Mouse (Mus musculus) stomach, embryonic 14.5 days (tissue): ENCODE results near the gene Hmcn2. TPM values are rescaled to one million over a fixed set of nuclear protein-coding genes. Genes with fewer than 3 reads are reported as not detected.
A peak's percentile ranks its signal among the peaks of the same experiment; 100 is the strongest.

Experiments used
- ATAC-seq: fragments of 200-750 bp; cut with Nextera tagmentation; 2 replicates; pipeline ENCODE4 v1.8.0; 2017; ENCODE audit warnings: low read depth, moderate TSS enrichment; ENCODE audit not compliant: insufficient number of reproducible peaks, insufficient read depth, low FRiP score
- H3K27ac ChIP-seq: fragments of 300-500 bp; sonication (generic); 2 replicates; pipeline ENCODE4 v1.5.1; 2014; ENCODE audit warnings: mild to moderate bottlenecking, low read length, moderate library complexity, mixed read lengths
- H3K27me3 ChIP-seq: fragments of 300-500 bp; sonication (generic); 2 replicates; pipeline ENCODE4 v1.6.1; 2014; ENCODE audit warnings: low read length, control low read depth, mixed read lengths; ENCODE audit not compliant: control insufficient read depth, insufficient read depth
- H3K36me3 ChIP-seq: fragments of 300-500 bp; sonication (generic); 2 replicates; pipeline ENCODE4 v1.6.1; 2014; ENCODE audit warnings: mild to moderate bottlenecking, control low read depth, low read length, moderate library complexity, mixed read lengths; ENCODE audit not compliant: control insufficient read depth, insufficient read depth
- H3K4me1 ChIP-seq: fragments of 300-500 bp; sonication (generic); 2 replicates; pipeline ENCODE4 v1.6.1; 2014; ENCODE audit warnings: low read length, control low read depth, mixed read lengths; ENCODE audit not compliant: control insufficient read depth, insufficient read depth
- H3K4me2 ChIP-seq: fragments of 300-500 bp; sonication (generic); replicated peaks from 2 replicates; pipeline ENCODE4 v1.6.1; 2014; ENCODE audit warnings: low read depth, low read length, control low read depth
- H3K4me3 ChIP-seq: fragments of 300-500 bp; sonication (generic); 2 replicates; pipeline ENCODE4 v1.5.1; 2014; ENCODE audit warnings: low read depth, low read length, control low read depth
- H3K9ac ChIP-seq: fragments of 300-500 bp; sonication (generic); replicated peaks from 2 replicates; pipeline ENCODE4 v1.6.1; 2014; ENCODE audit warnings: low read depth, mild to moderate bottlenecking, control low read depth, low read length, moderate library complexity, mixed read lengths
- H3K9me3 ChIP-seq: fragments of 300-500 bp; sonication (generic); 2 replicates; pipeline ENCODE4 v1.6.1; 2016; ENCODE audit warnings: low read depth, low read length, control low read depth; ENCODE audit not compliant: control insufficient read depth
- WGBS: fragments of 180-500 bp; shearing (Covaris S2); extraction: QIAGEN DNeasy Blood & Tissue Kit; methylation state at CpG from one replicate; pipeline ENCODE4 v1.1.7; 2014; 5-methylcytosine and 5-hydroxymethylcytosine counted together
- polyA plus RNA-seq: library from polyadenylated mRNA; unstranded; fragments of >200 nt; fragmentation: Nextera tagmentation; extraction: Ambion mirVana; gene quantifications from 2 replicates; pipeline ENCODE4 v1.2.1, GENCODE M21; 2014

Hmcn2 gene
- polyA plus RNA-seq, 1 experiment from 2014 or later: 4.1 TPM

- no peak overlapping the region for H3K4me3 ChIP-seq
- H3K27me3 ChIP-seq: peaks cover 6% of the 10 kb centered on the region; the same call in 1 of the 2 replicates
- H3K36me3 ChIP-seq: no peaks in the 10 kb centered on the region
- no peaks in the 10 kb centered on the region for H3K9me3 ChIP-seq
- ATAC-seq: no peak
- 46% methylated on average over 8 of the region's 8 CpGs for WGBS
- no peak overlapping the region for H3K27ac ChIP-seq
- H3K4me2 ChIP-seq: no peak overlapping the region
- H3K4me1 ChIP-seq: peaks cover 10% of the 10 kb centered on the region; the same call in 1 of the 2 replicates
- no peak overlapping the region for H3K9ac ChIP-seq
Measured at GRCm38 (mm10) chr2:31463696-31464528, 149.7 kb downstream of the Hmcn2 start.

DNA sequence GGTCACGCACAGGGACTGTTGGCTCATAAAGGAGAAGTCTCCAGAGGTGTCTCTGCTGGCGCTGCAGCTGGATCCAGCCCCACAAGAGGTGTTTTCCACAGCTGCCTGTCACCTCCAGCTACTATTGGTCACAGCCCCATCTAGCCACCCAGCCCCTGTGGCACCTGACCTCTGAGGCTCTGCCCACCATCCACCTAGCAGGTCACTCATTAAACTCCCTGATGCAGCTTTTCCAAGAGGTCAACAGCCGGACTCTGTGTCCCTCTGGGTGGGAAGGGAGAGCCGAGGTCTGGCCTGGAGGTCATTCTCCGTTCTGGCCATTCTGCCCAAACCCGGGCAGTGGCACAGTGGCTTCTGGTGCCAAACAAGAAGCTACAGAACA, 150.3 kb downstream of the Hmcn2 start:
- no peak for ATAC-seq
- 66% methylated on average over 6 of the region's 6 CpGs for WGBS
- Histone ChIP-seq H3K36me3 (no peaks in the 10 kb centered on the region), H3K4me1 (peaks cover 9% of the 10 kb centered on the region; the same call in 1 of the 2 replicates), H3K27ac (no peak overlapping the region), H3K9me3 (no peaks in the 10 kb centered on the region), H3K4me2 (no peak overlapping the region), H3K9ac (no peak overlapping the region), H3K4me3 (no peak overlapping the region), H3K27me3 (peaks cover 6% of the 10 kb centered on the region; the same call in 1 of the 2 replicates)

DNA sequence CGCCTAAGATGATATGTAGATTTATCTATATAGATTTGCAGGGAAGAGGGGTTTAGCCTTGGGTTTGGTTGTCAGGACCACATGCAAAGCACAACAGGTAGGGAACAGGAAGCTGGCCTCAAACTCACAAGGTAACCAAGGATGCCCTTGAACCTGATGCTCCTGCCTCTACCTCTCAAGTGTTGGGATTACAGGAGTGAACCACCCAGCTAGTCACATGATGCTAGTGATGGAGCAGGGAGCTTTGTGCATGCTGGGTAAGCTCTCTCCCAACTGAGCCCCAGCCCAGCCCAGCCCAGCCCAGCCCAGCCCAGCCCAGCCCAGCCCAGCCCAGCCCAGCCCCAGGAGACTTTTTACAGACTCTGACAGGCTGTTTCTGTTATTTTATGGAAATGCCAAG, 153.2 kb downstream of the Hmcn2 start:
- Histone ChIP-seq H3K4me2 (no peak overlapping the region), H3K4me1 (0 out of 2 replicates have a peak, but pooled peaks cover 4% of the 10 kb centered on the region), H3K4me3 (no peak overlapping the region), H3K9me3 (no peaks in the 10 kb centered on the region), H3K27me3 (no peaks in the 10 kb centered on the region), H3K36me3 (no peaks in the 10 kb centered on the region), H3K27ac (no peak overlapping the region), H3K9ac (no peak overlapping the region)
- no peak for ATAC-seq
- 75% methylated on average over 1 of the region's 1 CpGs for WGBS

DNA sequence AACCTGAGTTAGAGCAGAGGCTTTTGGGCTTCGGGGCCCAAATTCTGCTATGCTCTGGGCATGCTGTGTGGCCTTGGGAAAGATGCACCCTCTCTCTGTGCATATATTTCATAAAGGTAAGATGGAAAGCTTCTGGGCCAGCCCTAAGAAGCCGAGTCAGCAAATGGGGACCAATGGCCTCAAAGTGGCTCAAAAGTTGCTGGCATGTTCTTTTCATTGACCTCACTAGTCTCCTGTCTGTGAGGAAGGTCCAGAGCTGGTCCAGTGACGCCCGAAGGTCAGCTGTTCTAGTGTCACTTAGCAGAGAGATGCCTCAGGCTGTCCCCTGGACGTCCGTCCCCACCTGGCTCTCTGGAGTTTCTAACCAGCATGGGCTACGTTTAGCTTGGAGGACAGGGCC, 154.6 kb downstream of the Hmcn2 start:
- no peaks in the 10 kb centered on the region for H3K27me3 ChIP-seq
- 79% methylated on average over 7 of the region's 7 CpGs for WGBS
- H3K36me3 ChIP-seq: no peaks in the 10 kb centered on the region
- no peaks in the 10 kb centered on the region for H3K9me3 ChIP-seq
- no peak for ATAC-seq
- H3K4me1 ChIP-seq: 0 out of 2 replicates have a peak, but pooled peaks cover 4% of the 10 kb centered on the region
- H3K9ac ChIP-seq: no peak overlapping the region
- H3K4me2 ChIP-seq: no peak overlapping the region
- no peak overlapping the region for H3K27ac ChIP-seq
- no peak overlapping the region for H3K4me3 ChIP-seq

- no peak for ATAC-seq
- Histone ChIP-seq H3K9me3 (no peaks in the 10 kb centered on the region), H3K9ac (peak overlapping the region; percentile 8; the same call in 1 of the 2 replicates), H3K4me2 (peak overlapping the region; percentile 97), H3K27ac (no peak overlapping the region), H3K4me3 (peak overlapping the region; percentile 42), H3K36me3 (no peaks in the 10 kb centered on the region), H3K27me3 (no peaks in the 10 kb centered on the region), H3K4me1 (0 out of 2 replicates have a peak, but pooled peaks cover 4% of the 10 kb centered on the region)
- WGBS: 28% methylated on average over 7 of the region's 7 CpGs
Measured at GRCm38 (mm10) chr2:31469480-31469879, 155.3 kb downstream of the Hmcn2 start.

- Histone ChIP-seq H3K9me3 (no peaks in the 10 kb centered on the region), H3K36me3 (no peaks in the 10 kb centered on the region), H3K4me1 (0 out of 2 replicates have a peak, but pooled peaks cover 4% of the 10 kb centered on the region), H3K27ac (no peak within 1 kb of the TSS), H3K9ac (peak within 1 kb of the TSS; percentile 8; the same call in 1 of the 2 replicates), H3K27me3 (no peaks in the 10 kb centered on the region), H3K4me3 (peak within 1 kb of the TSS; percentile 42), H3K4me2 (peak within 1 kb of the TSS; percentile 97)
- peak; percentile 84 for ATAC-seq
- under 1% methylated on average over 41 of the region's 49 CpGs for WGBS
Measured at GRCm38 (mm10) chr2:31469931-31470682, 155.9 kb downstream of the Hmcn2 start, which contains the start of gene Ass1. Gene Ass1, plus strand, starts transcription at chr2:31470207.

DNA sequence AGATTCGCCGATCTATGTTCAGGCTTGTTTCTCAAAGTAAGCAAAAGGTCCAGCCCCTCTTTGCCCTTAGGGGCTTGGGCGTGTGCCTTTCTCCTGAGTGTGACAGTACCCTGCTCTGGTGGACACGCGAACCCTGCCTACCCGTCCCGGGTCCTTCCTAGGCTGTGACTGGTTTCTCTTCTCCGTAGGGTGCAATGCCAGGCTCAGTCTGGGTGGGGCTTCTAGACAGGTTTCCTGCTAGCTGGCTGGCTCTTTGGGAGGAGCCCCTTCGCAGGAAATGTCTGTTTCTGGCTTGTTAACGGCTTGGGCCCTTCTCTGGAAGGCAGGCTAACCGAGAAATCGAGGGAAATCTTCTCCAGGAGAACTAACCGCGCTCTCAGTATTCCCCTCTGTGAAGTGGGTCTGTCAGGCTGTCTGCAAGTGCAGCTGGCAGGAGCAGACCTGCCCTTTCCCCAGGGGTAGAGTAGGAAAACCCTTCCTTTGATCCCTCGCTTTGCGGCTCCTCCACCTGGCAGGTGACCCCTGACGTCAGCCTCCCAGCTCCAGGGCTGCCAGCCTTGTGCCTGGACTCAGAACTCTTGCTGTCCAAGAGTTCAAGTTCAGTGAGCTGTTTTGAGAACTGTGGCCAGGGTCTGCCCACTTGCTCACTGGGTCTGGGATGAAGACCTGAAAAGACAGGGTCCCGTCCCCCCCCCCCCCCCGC, 156.6 kb downstream of the Hmcn2 start:
- Histone ChIP-seq H3K4me3 (peak overlapping the region; percentile 42), H3K27ac (no peak overlapping the region), H3K9me3 (no peaks in the 10 kb centered on the region), H3K4me1 (0 out of 2 replicates have a peak, but pooled peaks cover 4% of the 10 kb centered on the region), H3K4me2 (peak overlapping the region; percentile 97), H3K36me3 (no peaks in the 10 kb centered on the region), H3K27me3 (no peaks in the 10 kb centered on the region), H3K9ac (peak overlapping the region; percentile 8; the same call in 1 of the 2 replicates)
- ATAC-seq: no peak
- WGBS: 7% methylated on average over 18 of the region's 19 CpGs

GRCm38 (mm10) chr2:31471611-31472010, 157.4 kb downstream of the Hmcn2 start:
- Histone ChIP-seq H3K4me3 (no peak overlapping the region), H3K9me3 (no peaks in the 10 kb centered on the region), H3K9ac (no peak overlapping the region), H3K4me2 (no peak overlapping the region), H3K4me1 (peaks cover 7% of the 10 kb centered on the region; the same call in 1 of the 2 replicates), H3K27ac (no peak overlapping the region), H3K27me3 (no peaks in the 10 kb centered on the region), H3K36me3 (no peaks in the 10 kb centered on the region)
- no peak for ATAC-seq
- WGBS: 37% methylated on average over 6 of the region's 6 CpGs
